Mouse (Mus musculus): ENCODE results near the gene Reg4.
A peak's percentile ranks its signal among the peaks of the same experiment; 100 is the strongest.

The Reg4 gene

GRCm38 (mm10) chr3:98221856-98222255 is at the start of gene Reg4:
Gene Reg4, plus strand, starts transcription at chr3:98222156.
- no peak for DNase-seq (ENCODE audit: low spot score in 2 of 2)

GRCm38 (mm10) chr3:98178340-98178739 is 43.6 kb upstream of the Reg4 start:
- DNase-seq (ENCODE audit: low spot score in 2 of 2), result peak in 1 of 2 experiments; percentile 40

- peak in 1 of 2 experiments; percentile 51 for DNase-seq (ENCODE audit: low spot score in 2 of 2)
These were observed 41.2 kb upstream of the Reg4 start for GRCm38 (mm10) chr3:98180805-98181204.

DNA sequence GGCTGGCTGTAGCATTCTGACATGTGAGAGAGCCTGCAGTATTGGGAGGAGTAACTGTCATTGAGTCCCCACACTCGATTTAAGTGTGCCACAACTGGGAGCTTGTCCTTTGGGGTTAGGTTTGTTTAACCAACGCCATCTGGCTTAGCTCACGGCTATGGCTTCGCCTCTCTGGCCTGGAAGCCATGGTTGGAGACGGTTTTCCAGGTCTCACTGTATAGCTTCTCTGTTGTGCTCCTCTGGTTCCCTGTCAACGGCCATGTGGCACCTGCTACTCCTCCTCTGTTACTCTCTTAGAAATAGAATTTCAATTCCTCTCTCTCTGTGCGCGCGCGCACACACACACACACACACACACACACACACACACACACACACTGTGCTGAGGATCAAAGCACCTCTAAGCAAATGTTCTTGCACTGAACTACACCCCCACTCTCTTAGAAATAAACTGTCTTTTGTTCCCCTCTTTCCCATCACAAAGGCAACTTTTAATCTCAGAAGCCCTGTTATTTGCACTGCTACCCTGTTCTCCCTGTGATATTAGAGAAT is 36.7 kb upstream of the Reg4 start:
- no peak for DNase-seq (ENCODE audit: low spot score in 2 of 2)

- DNase-seq (ENCODE audit: low spot score in 2 of 2), result no peak
These were observed 34.2 kb upstream of the Reg4 start for GRCm38 (mm10) chr3:98187777-98188176.

- peak in 1 of 2 experiments; percentile 29 for DNase-seq (ENCODE audit: low spot score in 2 of 2)
These were observed 24.0 kb upstream of the Reg4 start for GRCm38 (mm10) chr3:98197711-98198532.

DNA sequence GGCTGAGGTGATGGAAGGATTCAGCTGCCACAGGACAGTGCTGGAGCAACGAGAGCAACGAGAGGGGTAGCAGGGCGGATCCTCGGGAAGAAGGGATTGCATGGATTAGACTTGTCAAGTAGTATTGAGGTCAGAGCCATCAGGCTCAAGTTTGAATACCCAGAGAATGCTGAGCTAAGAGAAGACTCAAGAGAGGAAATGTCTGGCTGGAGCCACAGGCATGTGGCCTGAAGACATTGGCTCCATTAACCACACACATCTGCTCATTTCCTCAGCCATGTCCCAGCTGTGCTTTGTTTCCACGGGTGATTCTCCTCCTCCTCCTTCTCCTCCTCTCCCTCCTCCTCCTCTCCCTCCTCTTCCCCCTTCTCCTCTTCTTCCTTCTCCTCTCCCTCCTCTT is 22.2 kb upstream of the Reg4 start:
- no peak for DNase-seq (ENCODE audit: low spot score in 2 of 2)

DNA sequence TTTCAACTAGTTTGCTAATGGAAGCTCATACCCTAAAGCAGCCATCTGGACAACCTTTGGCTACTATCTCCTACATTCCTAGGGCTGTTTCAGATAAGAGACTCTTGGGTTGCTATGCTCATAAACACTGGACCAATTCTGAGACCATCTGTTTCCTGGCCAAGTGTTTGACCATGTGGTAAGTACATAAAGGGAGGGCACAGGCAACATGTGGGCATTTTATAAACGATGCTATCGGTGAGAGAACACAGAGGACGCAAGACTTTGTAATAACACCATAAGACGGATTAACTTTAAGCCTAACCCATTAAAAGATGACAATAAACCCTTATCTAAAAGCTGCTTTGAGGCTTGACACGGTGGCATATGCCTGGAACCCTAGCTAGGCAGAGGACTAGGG is 18.7 kb upstream of the Reg4 start:
- no peak for DNase-seq (ENCODE audit: low spot score in 2 of 2)

- no peak for DNase-seq (ENCODE audit: low spot score in 2 of 2)
These were observed 15.0 kb upstream of the Reg4 start for GRCm38 (mm10) chr3:98206977-98207376.

- DNase-seq (ENCODE audit: low spot score in 2 of 2), result no peak
These were observed 12.8 kb upstream of the Reg4 start for GRCm38 (mm10) chr3:98209161-98209560.

GRCm38 (mm10) chr3:98210860-98211259 is 11.1 kb upstream of the Reg4 start:
- DNase-seq (ENCODE audit: low spot score in 2 of 2), result peak in 1 of 2 experiments; percentile 11

- DNase-seq (ENCODE audit: low spot score in 2 of 2), result peak in 1 of 2 experiments; percentile 10
These were observed 10.5 kb upstream of the Reg4 start for GRCm38 (mm10) chr3:98211301-98212081.

DNA sequence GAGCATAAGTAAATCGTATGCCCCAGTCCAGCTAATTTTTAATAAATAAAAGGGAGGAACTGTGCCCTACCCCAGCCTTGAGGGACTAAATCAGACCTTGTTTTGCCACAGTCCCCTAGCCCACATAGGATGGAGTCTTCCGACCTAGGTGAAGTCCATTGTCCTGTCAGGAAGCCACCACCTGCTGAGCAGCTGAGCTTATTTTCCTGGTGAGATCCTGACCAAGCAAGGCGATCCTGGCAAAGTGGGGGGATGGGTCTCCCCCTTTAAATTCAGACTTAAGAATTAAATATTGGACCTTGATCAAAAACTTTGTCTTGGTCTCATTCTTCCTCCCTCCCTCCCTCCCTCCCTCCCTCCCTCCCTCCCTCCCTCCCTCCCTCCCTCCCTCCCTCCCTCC is 5.7 kb upstream of the Reg4 start:
- no peak for DNase-seq (ENCODE audit: low spot score in 2 of 2)

- no peak for DNase-seq (ENCODE audit: low spot score in 2 of 2)
These were observed 1.3 kb downstream of the Reg4 start for GRCm38 (mm10) chr3:98223263-98223662.

DNA sequence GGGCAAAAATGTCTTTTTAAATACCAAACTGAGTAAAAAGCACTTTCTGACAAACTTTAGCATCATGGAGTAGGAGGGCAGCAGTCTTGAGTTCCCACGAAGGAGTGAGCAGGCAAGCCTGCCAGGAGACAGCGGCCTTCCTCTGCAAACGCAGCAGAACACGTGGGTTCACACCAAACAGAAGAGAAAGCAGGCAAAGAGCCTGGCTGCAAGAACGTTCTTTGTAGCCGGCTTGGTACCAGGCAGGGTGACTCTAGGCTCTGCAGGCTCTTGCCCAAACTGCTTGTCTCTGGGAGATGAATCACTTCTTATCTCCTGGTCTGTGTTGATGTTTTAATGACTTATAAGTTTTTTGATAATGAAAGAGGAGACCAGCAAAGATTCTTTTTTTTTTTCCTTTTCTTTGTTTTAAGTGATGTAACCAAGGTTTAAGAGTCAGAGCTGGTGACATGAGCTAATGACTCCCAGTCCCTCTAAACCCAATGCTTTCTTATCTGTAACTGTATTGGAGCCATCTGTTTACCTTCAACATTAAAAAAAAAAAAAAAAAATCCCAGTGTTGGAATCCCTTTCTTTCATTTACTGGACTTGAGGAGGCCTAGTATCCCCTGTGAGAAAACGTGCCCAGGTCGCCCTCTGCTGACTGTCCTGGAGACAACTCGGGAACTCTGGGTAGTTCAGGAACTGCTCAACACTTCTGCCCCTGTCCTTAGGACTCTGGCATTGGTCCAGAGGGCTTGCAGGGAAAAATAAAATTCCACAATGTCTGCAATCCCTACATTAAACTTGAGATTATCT is 2.0 kb downstream of the Reg4 start:
- DNase-seq (ENCODE audit: low spot score in 2 of 2), result peak; percentile 51 to 71

GRCm38 (mm10) chr3:98224975-98225374 is 3.0 kb downstream of the Reg4 start:
- DNase-seq (ENCODE audit: low spot score in 2 of 2), result no peak

- DNase-seq (ENCODE audit: low spot score in 2 of 2), result no peak
These were observed 3.8 kb downstream of the Reg4 start for GRCm38 (mm10) chr3:98225746-98226145.

DNA sequence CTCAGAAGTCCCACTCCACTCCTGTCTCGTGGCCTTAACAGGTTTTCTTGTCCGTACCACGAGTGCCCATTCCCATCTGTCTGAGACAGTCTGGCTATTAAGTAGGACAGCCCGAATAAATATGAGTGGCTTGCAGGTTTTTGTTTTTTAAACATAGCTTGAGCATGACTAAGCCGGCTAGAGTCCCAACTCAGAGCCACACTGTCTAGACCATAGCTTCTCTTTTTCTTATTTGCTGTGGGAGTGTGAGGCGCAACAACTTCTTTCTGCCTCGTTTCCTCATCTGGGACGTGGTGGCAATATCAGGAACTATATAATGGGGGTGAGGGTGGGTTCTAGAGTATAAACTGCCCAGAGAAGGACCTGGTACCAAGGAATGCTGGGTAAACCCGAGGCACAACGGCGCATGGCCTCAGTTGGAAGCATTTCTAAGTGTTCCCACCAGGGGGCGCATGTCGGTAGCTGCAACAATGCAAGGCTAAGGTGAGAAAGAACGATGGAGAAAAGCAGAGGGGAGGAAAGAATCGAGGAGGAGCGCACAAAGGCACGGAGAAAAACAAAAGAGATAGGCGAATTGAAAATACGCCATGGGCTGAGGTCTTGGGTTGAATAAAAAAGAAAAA is 5.1 kb downstream of the Reg4 start:
- DNase-seq (ENCODE audit: low spot score in 2 of 2), result peak; percentile 79 to 86

DNA sequence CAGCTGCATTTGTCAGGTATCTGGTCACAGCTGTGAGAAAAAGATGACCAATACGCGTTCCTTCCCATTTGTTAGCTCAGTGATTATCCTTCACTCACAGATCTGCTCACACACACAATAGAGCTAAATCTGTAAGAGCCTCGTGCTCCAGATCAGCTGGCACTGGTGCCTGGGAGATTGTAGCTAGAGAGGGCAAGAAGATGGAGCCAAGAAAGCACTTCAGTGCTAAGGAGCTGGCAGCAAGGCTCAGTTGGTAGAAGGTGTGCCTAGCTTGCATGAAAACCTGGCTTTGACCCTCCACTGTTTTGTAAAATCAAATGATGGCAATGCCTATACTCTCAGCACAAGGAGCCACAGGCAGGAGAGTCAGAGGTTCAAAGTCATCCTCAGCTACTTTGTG is 5.8 kb downstream of the Reg4 start:
- DNase-seq (ENCODE audit: low spot score in 2 of 2), result no peak

DNA sequence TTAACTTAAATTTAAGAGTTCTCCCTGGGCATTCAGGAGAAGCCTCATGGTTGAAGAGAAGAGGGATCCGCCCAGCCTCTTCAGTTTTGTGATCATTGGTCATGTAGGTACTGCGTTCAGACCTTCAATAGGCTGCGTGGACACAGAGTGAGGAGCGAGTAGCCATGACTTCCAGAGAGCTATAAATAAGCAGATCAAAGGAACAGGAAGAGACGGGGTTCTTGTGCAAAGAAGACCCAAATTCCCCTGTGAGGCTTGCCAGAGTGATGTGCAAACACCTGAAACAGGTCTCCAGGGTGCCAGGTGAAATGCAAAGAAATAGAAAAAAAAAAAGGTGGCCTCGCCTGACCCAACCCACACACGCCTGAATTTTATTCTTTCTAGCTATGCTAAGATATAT is 8.0 kb downstream of the Reg4 start:
- no peak for DNase-seq (ENCODE audit: low spot score in 2 of 2)

DNA sequence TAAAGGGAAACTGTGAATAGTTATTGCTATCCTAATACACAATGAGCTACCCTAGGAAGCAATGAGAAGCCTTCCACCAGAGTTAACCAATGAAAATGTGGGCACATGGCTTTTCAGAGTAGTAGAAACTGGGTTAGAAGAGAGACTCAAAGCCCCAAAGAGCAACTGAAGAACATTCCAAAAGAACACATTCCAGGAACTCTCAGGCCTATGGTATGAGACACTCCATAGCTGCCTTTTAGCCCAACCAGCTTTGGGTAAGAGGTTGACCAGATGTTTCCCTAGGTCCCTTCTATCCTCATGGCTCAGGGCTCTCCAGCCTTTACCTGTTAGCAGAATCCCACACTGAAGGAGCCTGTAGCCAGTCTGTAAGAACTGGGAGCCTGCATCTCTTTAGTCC is 11.5 kb downstream of the Reg4 start:
- no peak for DNase-seq (ENCODE audit: low spot score in 2 of 2)

All from cerebellum, postnatal 4 days (tissue).